Mouse (Mus musculus) embryonic stem cell, embryonic (primary cell): ENCODE results near the gene Osbpl5.
"Not testable (repeated sequence)": the region's sequence is repeated elsewhere in the genome, so short reads cannot be mapped to it uniquely, and the experiment has no call there.

ENCODE experiments used
- CTCF ChIA-PET, 4 experiments: fragments of 300-600 bp in 2 of 4; fragments of 350-600 bp in 2 of 4; sonication (Branson Sonifier 250); formaldehyde crosslinking; loops; one replicate each; lab custom pipeline; 2022; ENCODE audit warnings: inconsistent platforms in 2 of 4; lab: Charles Lee
- POLR2A ChIA-PET, 4 experiments: fragments of 300-600 bp in 2 of 4; fragments of 350-600 bp in 2 of 4; sonication (Branson Sonifier 250); formaldehyde crosslinking; loops; one replicate each; lab custom pipeline; 2022; ENCODE audit warnings: antibody characterized with exemption in 4 of 4, inconsistent platforms in 1 of 4; lab: Charles Lee

Gene Osbpl5

DNA sequence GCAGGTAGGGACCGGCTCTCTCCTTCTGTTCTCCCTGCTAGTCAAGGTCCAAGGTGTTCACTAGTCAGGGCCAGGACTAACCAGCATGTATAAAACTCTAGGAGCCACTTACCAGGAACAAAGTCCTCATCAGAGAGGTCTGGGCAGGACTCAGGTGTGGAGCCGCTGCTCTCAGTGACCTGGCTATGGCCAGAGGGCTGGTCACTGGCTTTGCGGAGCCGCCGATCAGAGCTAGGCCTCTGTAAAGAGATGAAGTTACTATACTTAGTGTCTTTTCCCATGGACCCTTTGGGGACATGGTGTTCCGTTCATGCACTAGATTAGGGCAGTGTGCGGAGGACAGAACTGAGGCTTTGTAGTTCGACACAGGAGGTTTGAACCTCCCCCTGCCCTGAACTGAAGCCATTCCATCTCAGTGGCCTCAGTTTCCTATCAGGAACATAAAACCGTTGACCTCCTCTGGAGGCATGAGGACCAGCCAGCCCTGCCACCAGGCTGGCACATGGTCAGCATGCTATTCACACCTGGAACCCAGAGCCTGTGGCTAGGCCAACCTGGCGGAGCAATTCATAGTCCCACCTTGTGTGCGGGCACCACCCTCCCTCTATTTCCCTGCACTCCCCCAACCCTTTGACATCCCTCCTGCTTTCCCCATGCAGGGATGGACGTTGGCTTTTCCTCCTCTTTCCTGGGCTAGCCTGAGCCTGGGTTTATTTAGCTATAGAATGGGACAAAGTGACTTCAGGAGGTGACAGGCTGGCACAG, 63.9 kb downstream of the Osbpl5 start:
- POLR2A ChIA-PET = interaction anchor here in 1 of 4 experiments (0.6 to 2.1 kb wide), 4 partner anchors 81 to 94 kb away, joined by 3 to 7 read pairs (median 4); partner anchors contain the start of gene Cars
- CTCF ChIA-PET = interaction anchor here in 1 of 4 experiments (0.5 kb wide), 1 partner anchor 181 kb away, joined by 3 read pairs; no protein-coding TSS in a partner anchor

DNA sequence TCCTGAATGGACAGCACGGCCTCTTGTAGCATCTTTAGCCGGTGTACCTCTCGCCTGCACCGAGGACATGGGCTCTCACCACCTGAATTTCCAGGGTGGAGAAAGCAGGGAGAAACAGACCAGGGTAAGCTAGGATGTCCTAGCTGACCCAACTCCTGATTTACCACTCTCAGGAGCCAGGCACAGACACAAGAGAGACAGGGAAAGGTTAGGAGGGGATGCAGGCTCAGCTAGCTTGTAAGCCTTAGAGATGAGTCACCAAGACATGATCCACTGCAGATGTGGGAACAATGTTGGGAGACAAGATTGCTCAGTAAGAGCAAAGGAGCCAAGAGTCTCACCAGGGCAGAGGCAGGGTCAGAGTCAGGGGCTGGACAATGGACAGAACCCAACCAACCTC, 64.9 kb downstream of the Osbpl5 start:
- POLR2A ChIA-PET = interaction anchor here in 2 of 4 experiments (1.2 to 2.1 kb wide), 4 partner anchors 10 to 93 kb away, joined by 3 to 5 read pairs (median 4); partner anchors contain the start of gene Cars (in 2 of the 2)
- CTCF ChIA-PET = interaction anchor here in 2 of 4 experiments (0.5 to 2.4 kb wide), 5 partner anchors 15 to 211 kb away, joined by 3 to 7 read pairs (median 4); no protein-coding TSS in a partner anchor

DNA sequence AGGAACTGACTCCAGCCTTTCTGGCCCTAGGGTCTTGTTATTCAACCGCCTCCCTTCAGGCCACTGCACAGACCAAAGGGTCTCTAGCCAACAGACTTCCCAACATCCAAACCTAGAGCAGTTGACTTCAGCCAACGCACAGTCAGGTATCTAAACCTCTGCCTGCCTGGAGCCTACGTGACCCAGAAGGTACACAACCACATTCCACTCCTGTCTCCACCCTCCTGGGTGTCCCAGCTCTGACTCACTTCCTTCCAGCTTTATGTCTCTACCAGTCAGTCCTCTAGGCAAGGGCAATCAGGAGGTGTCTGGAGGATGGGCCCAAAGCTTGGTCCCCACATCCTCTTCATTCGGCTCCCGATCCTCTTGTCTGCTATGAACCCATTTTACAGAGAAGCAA, 65.6 kb downstream of the Osbpl5 start:
- POLR2A ChIA-PET = interaction anchor here in 2 of 4 experiments (1.2 to 2.1 kb wide), 4 partner anchors 11 to 92 kb away, joined by 3 to 5 read pairs (median 4); partner anchors contain the start of gene Cars (in 2 of the 2)
- CTCF ChIA-PET = interaction anchor here in 2 of 4 experiments (0.5 to 2.4 kb wide), 6 partner anchors 15 to 976 kb away, joined by 3 to 7 read pairs (median 4); no protein-coding TSS in a partner anchor

- ChIA-PET POLR2A (interaction anchor here in 2 of 4 experiments (0.5 to 1.1 kb wide), 3 partner anchors 11 to 187 kb away, joined by 3 to 4 read pairs (median 4); partner anchors contain the start of genes Cars (in 1 of the 2) and Phlda2 (in 1 of the 2)), CTCF (interaction anchor here in 2 of 4 experiments (1.2 to 2.4 kb wide), 3 partner anchors 17 to 78 kb away, joined by 3 to 7 read pairs (median 6); no protein-coding TSS in a partner anchor)
These were observed 66.8 kb downstream of the Osbpl5 start for GRCm38 (mm10) chr7:143689946-143690345.

- POLR2A ChIA-PET = interaction anchor here in 2 of 4 experiments (0.5 to 1.1 kb wide), 3 partner anchors 62 to 186 kb away, joined by 4 read pairs; partner anchors contain the start of genes Cars (in 1 of the 2) and Phlda2 (in 1 of the 2)
These were observed 67.3 kb downstream of the Osbpl5 start for GRCm38 (mm10) chr7:143689481-143689880.

GRCm38 (mm10) chr7:143686676-143687075, 70.1 kb downstream of the Osbpl5 start:
- CTCF ChIA-PET = interaction anchor here in 3 of 4 experiments (0.6 to 1.8 kb wide), 4 partner anchors 10 to 181 kb away, joined by 3 to 8 read pairs (median 4); no protein-coding TSS in a partner anchor
- POLR2A ChIA-PET = interaction anchor here in 2 of 4 experiments (1.3 to 1.8 kb wide), 2 partner anchors 87 to 97 kb away, joined by 3 to 13 read pairs; partner anchors contain the start of genes Cars (in 1 of the 2) and Mrgpre (in 1 of the 2)

More at GRCm38 (mm10) chr7:143689481-143689880, 67.3 kb downstream of the Osbpl5 start:
- CTCF ChIA-PET = interaction anchor here in 3 of 4 experiments (0.5 to 1.2 kb wide), 3 partner anchors 61 to 74 kb away, joined by 3 to 21 read pairs (median 4); no protein-coding TSS in a partner anchor

DNA sequence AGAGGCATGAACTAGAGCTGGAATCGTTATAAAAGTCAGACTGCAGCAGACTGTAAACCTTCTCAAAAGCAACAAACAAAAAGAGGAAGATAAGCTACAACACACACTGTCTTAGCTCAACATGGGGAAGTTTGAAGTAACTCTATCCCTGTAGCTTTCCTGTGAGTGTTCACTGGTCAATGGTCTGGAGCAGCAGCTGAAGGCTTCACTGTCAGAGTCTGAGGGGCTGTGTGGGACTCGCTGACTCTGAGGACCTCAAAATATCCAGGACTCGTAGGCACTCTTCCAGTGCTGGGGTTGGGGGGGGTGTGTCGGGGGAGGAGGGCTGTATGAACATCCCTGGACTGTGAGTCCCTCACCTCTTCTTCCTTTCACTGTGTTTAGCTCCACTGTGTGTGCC, 70.6 kb downstream of the Osbpl5 start:
- ChIA-PET CTCF (interaction anchor here in 3 of 4 experiments (0.6 to 1.8 kb wide), 10 partner anchors 10 to 1249 kb away, joined by 3 to 8 read pairs (median 4); no protein-coding TSS in a partner anchor), POLR2A (interaction anchor here in 2 of 4 experiments (0.6 to 1.8 kb wide), 10 partner anchors 9 to 792 kb away, joined by 3 to 13 read pairs (median 5); partner anchors contain the start of genes Cars (in 2 of the 2), Mrgpre (in 1 of the 2), Nap1l4 (in 1 of the 2) and Tnfrsf22 (in 1 of the 2))

DNA sequence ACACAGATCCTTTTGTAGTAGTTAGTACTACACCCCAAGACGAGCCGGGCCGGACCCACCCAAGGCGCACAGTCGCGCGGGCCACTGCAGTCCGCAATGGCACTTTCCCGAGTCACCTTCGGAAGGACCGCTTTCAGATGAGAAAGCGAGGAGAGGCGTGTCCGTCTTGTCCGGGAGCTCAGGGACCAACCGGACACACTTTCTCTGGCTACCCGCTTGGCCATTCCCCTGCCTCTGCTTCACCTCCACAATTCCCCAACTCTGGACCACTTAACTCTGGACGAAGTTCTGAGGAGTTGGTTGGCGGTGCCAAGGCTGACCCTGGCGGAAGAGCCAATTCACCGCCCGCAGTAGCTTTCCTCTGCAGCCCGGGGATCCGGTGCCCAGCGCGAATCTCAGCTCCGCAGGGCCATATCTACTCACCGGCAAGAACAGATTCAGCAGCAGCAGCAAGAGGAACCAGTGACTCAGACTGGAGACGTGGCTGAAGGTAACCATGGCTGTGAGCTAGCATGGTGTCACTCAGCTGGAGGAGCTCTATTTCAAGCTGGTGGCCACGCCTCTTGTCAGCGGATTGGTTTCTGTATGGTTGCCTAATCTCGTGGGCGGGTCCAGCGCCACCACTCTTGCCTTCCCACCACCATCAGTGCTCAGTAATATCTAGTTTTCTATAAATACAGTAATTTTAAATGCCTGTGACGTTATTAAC, 71.3 kb downstream of the Osbpl5 start, which contains the start of gene Tnfrsf23:
Gene Tnfrsf23, minus strand, starts transcription at position 514 of the 709 bp plus-strand sequence.
- CTCF ChIA-PET = interaction anchor here in 3 of 4 experiments (0.6 to 1.8 kb wide), 12 partner anchors 11 to 1250 kb away, joined by 3 to 8 read pairs (median 4); no protein-coding TSS in a partner anchor
- POLR2A ChIA-PET = interaction anchor here in 3 of 4 experiments (0.6 to 1.8 kb wide), 12 partner anchors 9 to 791 kb away, joined by 3 to 13 read pairs (median 5); partner anchors contain the start of genes Cars (in 2 of the 3), Nap1l4 (in 2 of the 3), Tnfrsf22 (in 2 of the 3) and Mrgpre (in 1 of the 3)

DNA sequence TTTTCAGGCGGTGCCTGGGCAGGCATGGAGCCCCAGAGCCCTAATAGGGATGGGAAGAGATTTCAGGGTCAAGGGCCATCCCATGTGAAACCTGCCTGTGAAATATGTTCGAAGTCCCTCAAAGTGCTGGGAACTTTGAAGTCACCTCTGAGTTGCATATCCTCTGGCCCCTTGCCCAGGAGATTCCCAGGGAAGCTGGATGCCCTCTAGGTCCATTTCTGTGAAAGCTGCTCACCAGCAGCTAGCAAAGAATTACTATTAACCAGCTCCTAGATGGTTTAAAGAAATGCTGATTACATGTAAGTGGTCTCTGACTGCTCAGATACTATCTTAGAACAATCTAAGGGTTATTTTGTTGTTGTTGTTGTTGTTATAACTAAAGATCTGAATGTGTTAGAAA, 72.2 kb downstream of the Osbpl5 start:
- CTCF ChIA-PET, POLR2A ChIA-PET: not testable (repeated sequence)

- ChIA-PET POLR2A (interaction anchor here in 2 of 4 experiments (0.6 to 1.5 kb wide), 3 partner anchors 32 to 562 kb away, joined by 3 to 7 read pairs (median 7); partner anchors contain the start of gene Tnfrsf22 (in 2 of the 2)), CTCF (interaction anchor here in 2 of 4 experiments (0.6 to 1.0 kb wide), 3 partner anchors 47 to 69 kb away, joined by 3 to 7 read pairs (median 4); no protein-coding TSS in a partner anchor)
These were observed 75.2 kb downstream of the Osbpl5 start for GRCm38 (mm10) chr7:143681566-143681965.

DNA sequence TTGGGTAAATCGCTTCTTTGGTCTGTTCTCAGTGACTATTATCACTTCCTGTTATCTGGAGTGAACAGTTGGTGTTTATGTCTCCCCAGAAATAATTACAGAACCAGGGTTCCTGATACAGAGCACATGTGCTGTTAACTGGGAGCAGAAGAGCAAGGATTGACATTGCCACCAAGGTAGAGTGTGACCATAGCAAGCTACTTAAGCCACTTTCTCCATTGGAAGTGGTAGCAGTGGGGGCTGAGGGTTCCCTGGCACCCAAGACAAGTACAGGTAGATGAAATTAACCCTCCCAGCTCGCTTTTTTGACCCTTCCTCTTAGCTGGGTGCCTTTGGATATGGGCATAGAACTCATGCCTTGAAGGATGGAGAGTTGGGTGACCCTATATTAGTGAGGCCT, 75.9 kb downstream of the Osbpl5 start:
- POLR2A ChIA-PET = interaction anchor here in 2 of 4 experiments (1.3 to 1.5 kb wide), 2 partner anchors 31 to 32 kb away, joined by 7 read pairs; partner anchors contain the start of gene Tnfrsf22 (in 2 of the 2)
- CTCF ChIA-PET = interaction anchor here in 2 of 4 experiments (0.5 to 1.0 kb wide), 2 partner anchors 68 to 299 kb away, joined by 3 to 4 read pairs; no protein-coding TSS in a partner anchor

DNA sequence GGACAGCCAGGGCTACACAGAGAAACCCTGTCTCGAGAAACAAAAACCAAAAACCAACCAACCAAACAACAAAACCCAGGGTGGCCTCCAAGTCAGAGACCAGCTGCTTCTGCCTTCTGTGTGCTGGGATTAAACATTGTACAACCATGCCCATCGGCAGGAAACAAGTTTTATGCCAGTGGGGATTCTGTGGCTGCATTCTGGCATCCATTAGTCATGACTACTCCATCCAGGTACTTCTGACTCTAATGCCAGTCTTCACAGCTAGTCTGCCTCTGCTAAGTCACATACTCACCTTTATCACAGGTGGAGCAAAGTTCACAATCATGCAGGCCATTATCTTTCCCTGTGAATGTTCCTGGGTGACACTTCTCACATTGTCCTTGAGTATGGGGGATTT, 77.1 kb downstream of the Osbpl5 start:
- CTCF ChIA-PET = interaction anchor here in 1 of 4 experiments (0.7 kb wide), 1 partner anchor 71 kb away, joined by 3 read pairs; no protein-coding TSS in a partner anchor
- POLR2A ChIA-PET = not testable (repeated sequence)

DNA sequence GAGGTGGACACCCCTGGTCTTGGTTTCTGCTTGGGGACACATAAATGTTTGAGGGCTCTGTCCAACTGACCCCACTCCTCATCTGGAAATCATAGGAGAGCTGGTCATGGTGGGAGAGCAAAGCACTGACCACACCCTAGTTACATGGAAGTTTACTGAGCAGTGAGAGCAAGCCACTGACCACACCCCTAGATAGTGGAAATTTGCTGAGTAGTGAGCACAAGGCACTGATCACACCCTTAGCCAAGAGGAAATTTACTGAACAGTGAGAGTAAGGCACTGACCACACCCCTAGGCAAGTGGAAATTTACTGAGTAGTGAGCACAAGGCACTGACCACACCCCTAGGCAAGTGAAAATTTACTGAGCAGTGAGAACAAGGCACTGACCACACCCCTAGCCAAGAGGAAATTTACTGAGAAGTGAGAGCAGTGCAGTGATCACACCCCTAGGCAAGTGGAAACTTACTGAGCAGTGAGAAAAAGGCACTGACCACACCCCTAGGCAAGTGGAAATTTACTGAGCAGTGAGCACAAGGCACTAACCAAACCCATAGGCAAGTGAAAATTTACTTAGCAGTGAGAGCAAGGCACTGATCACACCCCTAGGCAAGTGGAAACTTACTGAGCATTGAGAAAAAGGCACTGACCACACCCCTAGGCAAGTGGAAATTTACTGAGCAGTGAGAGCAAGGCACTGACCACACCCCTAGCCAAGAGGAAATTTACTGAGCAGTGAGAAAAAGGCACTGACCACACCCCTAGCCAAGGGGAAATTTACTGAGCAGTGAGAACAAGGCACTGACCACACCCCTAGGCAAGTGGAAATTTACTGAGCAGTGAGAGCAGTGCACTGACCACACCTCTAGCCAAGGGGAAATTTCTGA, 90.1 kb downstream of the Osbpl5 start:
- POLR2A ChIA-PET = no interaction called here
- CTCF ChIA-PET = no interaction called here

- POLR2A ChIA-PET = interaction anchor here in 1 of 4 experiments (0.6 kb wide), 1 partner anchor 34 kb away, joined by 3 read pairs; no protein-coding TSS in a partner anchor
- CTCF ChIA-PET = no interaction called here
These were observed 93.3 kb downstream of the Osbpl5 start for GRCm38 (mm10) chr7:143663470-143663869.

GRCm38 (mm10) chr7:143660797-143661196, 96.0 kb downstream of the Osbpl5 start:
- CTCF ChIA-PET = interaction anchor here in 3 of 4 experiments (0.6 to 0.7 kb wide), 5 partner anchors 31 to 657 kb away, joined by 3 to 9 read pairs (median 4); no protein-coding TSS in a partner anchor

More at GRCm38 (mm10) chr7:143660797-143661196, 96.0 kb downstream of the Osbpl5 start:
- POLR2A ChIA-PET = interaction anchor here in 3 of 4 experiments (0.6 to 1.4 kb wide), 3 partner anchors 61 to 153 kb away, joined by 3 to 6 read pairs (median 4); partner anchors contain the start of gene Cars (in 1 of the 3)
